Mouse (Mus musculus): ENCODE data around the gene Mrpl58. TPM values are rescaled to one million over a fixed set of nuclear protein-coding genes. Genes with fewer than 3 reads are reported as not detected.
A peak's percentile ranks its signal among the peaks of the same experiment; 100 is the strongest.

The Mrpl58 gene
- polyA plus RNA-seq, 1 experiment from 2014 or later: 180 TPM

- WGBS: 90% methylated on average over 17 of the region's 17 CpGs
- Histone ChIP-seq H3K9ac (replicated peaks; ENCODE audit: low read depth) (no peak overlapping the region), H3K36me3 (ENCODE audit: insufficient read depth, low read length) (no peaks in the 10 kb centered on the region), H3K27me3 (replicated peaks; ENCODE audit: insufficient read depth, low read length) (no peaks in the 10 kb centered on the region), H3K4me3 (ENCODE audit: low read depth, low read length) (no peak overlapping the region), H3K4me2 (replicated peaks; ENCODE audit: low read depth, low read length) (no peak overlapping the region), H3K4me1 (ENCODE audit: insufficient read depth, low read depth, low read length) (peaks cover 4% of the 10 kb centered on the region; the same call in 1 of the 2 replicates), H3K27ac (ENCODE audit: low read length) (no peak overlapping the region), H3K9me3 (ENCODE audit: low read length) (no peaks in the 10 kb centered on the region)
- DNase-seq (ENCODE audit: low spot score) (no peak), ATAC-seq (no peak)
- TF ChIP-seq CTCF (IDR thresholded peaks at IDR 0.05) (no peak), EP300 (IDR thresholded peaks at IDR 0.05) (no peak)
Observed at GRCm38 (mm10) chr11:115406858-115407401, 3.4 kb downstream of the Mrpl58 start.

DNA sequence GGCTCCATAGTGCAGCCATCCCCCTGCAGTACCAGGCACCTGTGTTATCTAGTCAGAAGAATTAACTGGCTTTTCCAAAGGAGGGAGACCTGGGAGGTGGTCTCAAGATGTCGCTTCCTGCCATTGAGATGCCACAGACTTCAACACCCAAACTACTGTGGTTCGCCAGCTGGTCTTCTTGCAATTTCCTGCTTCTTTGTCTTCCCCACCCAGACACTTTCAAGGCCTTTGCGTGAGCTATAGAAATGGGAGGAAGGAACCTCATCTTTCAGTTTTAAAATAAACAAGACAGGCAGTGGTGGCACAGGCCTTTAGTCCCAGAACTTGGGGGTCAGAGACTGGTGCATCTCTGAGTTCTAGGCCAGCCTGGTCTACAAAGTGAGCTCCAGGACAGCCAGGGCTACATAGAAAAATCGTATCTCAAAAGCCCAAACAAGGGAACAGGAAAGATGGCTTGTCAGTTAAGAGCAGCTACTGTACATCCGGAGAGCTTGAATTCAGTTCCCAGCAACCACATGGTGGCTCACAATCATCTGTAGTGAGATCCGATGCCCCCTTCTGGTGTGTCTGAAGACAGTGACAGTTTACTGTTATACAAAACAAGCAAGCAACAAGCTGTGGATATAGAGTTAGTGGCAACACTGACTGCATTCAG is 4.8 kb downstream of the Mrpl58 start:
- Histone ChIP-seq H3K9ac (replicated peaks; ENCODE audit: low read depth) (no peak overlapping the region), H3K27me3 (replicated peaks; ENCODE audit: insufficient read depth, low read length) (no peaks in the 10 kb centered on the region), H3K4me2 (replicated peaks; ENCODE audit: low read depth, low read length) (no peak overlapping the region), H3K4me3 (ENCODE audit: low read depth, low read length) (no peak overlapping the region), H3K9me3 (ENCODE audit: low read length) (no peaks in the 10 kb centered on the region), H3K4me1 (ENCODE audit: insufficient read depth, low read depth, low read length) (peaks cover 4% of the 10 kb centered on the region; the same call in 1 of the 2 replicates), H3K27ac (ENCODE audit: low read length) (peak overlapping the region; percentile 34), H3K36me3 (ENCODE audit: insufficient read depth, low read length) (no peaks in the 10 kb centered on the region)
- 54% methylated on average over 6 of the region's 6 CpGs for WGBS
- peak; percentile 43 for TF ChIP-seq CTCF (IDR thresholded peaks at IDR 0.05)
- peak; percentile 55 for TF ChIP-seq EP300 (IDR thresholded peaks at IDR 0.05)
- DNase-seq (ENCODE audit: low spot score): peak; percentile 55
- ATAC-seq: no peak

DNA sequence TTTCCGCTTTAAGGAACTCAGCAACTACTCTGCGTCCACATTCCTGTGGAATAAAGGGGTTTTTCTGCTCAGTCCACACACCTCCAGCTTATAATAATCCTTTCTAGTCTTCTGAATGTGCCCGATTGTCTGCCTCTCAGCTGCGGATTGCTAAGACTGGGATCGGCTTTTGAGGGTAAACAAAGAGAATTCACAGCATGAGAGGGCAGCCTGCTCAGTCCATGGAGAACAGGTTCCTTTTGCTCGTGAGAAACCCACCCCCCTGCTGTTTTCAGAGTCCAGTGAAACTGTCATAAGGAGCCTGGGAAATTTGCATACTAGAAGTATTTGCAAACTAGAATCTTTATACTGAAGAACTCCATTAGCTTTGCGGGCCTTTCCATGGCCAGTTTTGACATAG is 6.0 kb downstream of the Mrpl58 start:
- H3K4me3 ChIP-seq (ENCODE audit: low read depth, low read length): no peak overlapping the region
- DNase-seq (ENCODE audit: low spot score) (no peak), ATAC-seq (no peak)
- no peak overlapping the region for H3K9ac ChIP-seq (replicated peaks; ENCODE audit: low read depth)
- TF ChIP-seq EP300 (IDR thresholded peaks at IDR 0.05) (no peak), CTCF (IDR thresholded peaks at IDR 0.05) (no peak)
- no peaks in the 10 kb centered on the region for H3K4me1 ChIP-seq (ENCODE audit: insufficient read depth, low read depth, low read length)
- H3K4me2 ChIP-seq (replicated peaks; ENCODE audit: low read depth, low read length): no peak overlapping the region
- no peaks in the 10 kb centered on the region for H3K27me3 ChIP-seq (replicated peaks; ENCODE audit: insufficient read depth, low read length)
- H3K9me3 ChIP-seq (ENCODE audit: low read length): no peaks in the 10 kb centered on the region
- H3K36me3 ChIP-seq (ENCODE audit: insufficient read depth, low read length): no peaks in the 10 kb centered on the region
- no peak overlapping the region for H3K27ac ChIP-seq (ENCODE audit: low read length)
- WGBS: 75% methylated on average over 7 of the region's 7 CpGs

GRCm38 (mm10) chr11:115419531-115420237 is 16.1 kb downstream of the Mrpl58 start, which contains the start of the genes Atp5h and Kctd2:
Atp5h (minus strand) TSS chr11:115419962.
Kctd2 (plus strand) TSS chr11:115420128.
- peak within 1 kb of the TSS; percentile 84 for H3K27ac ChIP-seq (ENCODE audit: low read length)
- peaks cover 8% of the 10 kb centered on the region; the same call in 1 of the 2 replicates for H3K4me1 ChIP-seq (ENCODE audit: insufficient read depth, low read depth, low read length)
- H3K4me3 ChIP-seq (ENCODE audit: low read depth, low read length): peak within 1 kb of the TSS; percentile 95
- H3K27me3 ChIP-seq (replicated peaks; ENCODE audit: insufficient read depth, low read length): no peaks in the 10 kb centered on the region
- peak within 1 kb of the TSS; percentile 89 for H3K4me2 ChIP-seq (replicated peaks; ENCODE audit: low read depth, low read length)
- TF ChIP-seq EP300 (IDR thresholded peaks at IDR 0.05) (no peak), CTCF (IDR thresholded peaks at IDR 0.05) (no peak)
- ATAC-seq (peak; percentile 99), DNase-seq (ENCODE audit: low spot score) (peak; percentile 99)
- WGBS: under 1% methylated on average over 31 of the region's 56 CpGs
- H3K36me3 ChIP-seq (ENCODE audit: insufficient read depth, low read length): peaks cover 6% of the 10 kb centered on the region; the same call in 1 of the 2 replicates
- H3K9ac ChIP-seq (replicated peaks; ENCODE audit: low read depth): peak within 1 kb of the TSS; percentile 77
- H3K9me3 ChIP-seq (ENCODE audit: low read length): no peaks in the 10 kb centered on the region

DNA sequence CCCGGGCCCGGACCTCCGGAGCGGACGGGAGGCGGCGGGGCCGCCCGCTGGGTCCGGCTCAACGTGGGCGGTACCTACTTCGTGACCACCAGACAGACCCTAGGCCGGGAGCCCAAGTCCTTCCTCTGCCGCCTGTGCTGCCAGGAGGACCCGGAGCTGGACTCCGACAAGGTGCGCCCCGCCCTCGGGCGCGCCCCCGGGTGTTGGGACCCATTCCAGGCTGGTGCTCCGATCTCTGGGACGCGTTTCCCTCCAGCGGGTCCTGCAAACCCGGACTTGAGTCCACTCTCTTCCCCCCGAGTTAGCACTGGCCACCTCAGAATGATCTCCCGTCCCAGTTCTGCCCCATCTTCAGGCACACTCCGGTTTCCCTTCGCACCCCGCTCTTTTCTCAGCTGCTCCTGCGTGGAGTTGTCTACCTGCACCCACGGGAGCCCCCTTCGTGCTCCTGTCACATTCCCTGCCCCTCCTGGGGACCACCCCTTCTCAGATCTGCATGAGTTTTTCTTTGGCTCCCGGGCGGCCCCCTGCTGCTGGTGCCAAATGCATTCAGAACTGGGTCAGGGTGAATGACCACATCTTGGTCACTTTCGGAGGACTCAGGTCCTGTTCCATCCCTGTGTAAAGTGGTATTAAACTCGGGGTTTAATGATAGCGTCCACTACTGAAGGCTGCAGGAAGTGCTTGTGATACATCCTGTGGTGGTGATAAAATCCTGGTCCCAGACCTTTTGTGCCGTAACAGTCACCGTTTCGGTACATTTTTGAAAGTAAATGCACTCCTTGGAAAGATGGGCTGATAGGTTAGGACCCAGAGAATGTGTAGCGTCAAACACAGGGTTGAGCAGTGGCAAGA is 17.0 kb downstream of the Mrpl58 start:
- Histone ChIP-seq H3K27ac (ENCODE audit: low read length) (peak overlapping the region; percentile 84), H3K4me1 (ENCODE audit: insufficient read depth, low read depth, low read length) (peaks cover 8% of the 10 kb centered on the region; the same call in 1 of the 2 replicates), H3K4me2 (replicated peaks; ENCODE audit: low read depth, low read length) (peak overlapping the region; percentile 89), H3K27me3 (replicated peaks; ENCODE audit: insufficient read depth, low read length) (no peaks in the 10 kb centered on the region), H3K9me3 (ENCODE audit: low read length) (no peaks in the 10 kb centered on the region), H3K9ac (replicated peaks; ENCODE audit: low read depth) (peak overlapping the region; percentile 77), H3K4me3 (ENCODE audit: low read depth, low read length) (peak overlapping the region; percentile 95), H3K36me3 (ENCODE audit: insufficient read depth, low read length) (peaks cover 3% of the 10 kb centered on the region; the same call in 1 of the 2 replicates)
- ATAC-seq (peak; percentile 58), DNase-seq (ENCODE audit: low spot score) (peak; percentile 60)
- 2% methylated on average over 36 of the region's 45 CpGs for WGBS
- TF ChIP-seq EP300 (IDR thresholded peaks at IDR 0.05): no peak
- no peak; the same call in 1 of the 2 replicates for TF ChIP-seq CTCF (IDR thresholded peaks at IDR 0.05)
